Mouse (Mus musculus) kidney, postnatal 36 days (tissue): Measurements from ENCODE around the gene Kctd2.

Experiments
- DNase-seq, 2 experiments: peaks; one replicate each; pipeline ENCODE4 v3.0.0; 2021 to 2022; ENCODE audit warnings: mixed read lengths in 2 of 2

Gene Kctd2

GRCm38 (mm10) chr11:115400630-115401391 is 19.1 kb upstream of the Kctd2 start:
- peak in 1 of 2 experiments; percentile 15 for DNase-seq

GRCm38 (mm10) chr11:115403338-115404124 is 16.4 kb upstream of the Kctd2 start, which contains the start of gene Mrpl58:
Mrpl58 (plus strand) TSS chr11:115403752.
- DNase-seq = peak; percentile 87 to 92

- no peak for DNase-seq
Measured at GRCm38 (mm10) chr11:115405723-115406122, 14.2 kb upstream of the Kctd2 start.

DNA sequence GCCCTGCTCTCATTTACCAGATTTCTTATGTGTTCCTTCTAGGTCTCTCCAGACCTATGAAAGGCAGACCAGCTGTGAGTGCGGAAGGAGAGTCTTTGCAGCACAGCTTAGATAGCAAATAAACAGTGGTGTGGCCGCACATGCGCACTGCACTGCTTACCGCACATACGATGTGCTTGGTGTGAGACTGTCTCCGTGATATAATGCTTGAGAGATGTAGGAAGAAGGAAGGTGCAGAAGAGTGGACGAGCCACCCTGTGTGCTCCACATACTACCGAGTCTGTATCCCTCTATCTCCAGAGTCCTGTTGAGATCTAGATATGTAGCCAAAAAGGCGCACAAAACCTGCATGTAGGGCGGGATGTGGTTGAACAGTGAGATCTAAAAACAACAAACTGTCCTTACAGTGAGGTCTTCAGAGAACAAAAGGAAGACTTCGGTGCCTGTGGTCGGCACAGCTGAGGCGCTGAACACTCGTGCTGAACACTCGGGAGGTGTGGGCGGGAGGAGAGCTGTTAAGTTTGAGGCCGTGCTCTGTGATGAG is 13.0 kb upstream of the Kctd2 start:
- DNase-seq = no peak

DNA sequence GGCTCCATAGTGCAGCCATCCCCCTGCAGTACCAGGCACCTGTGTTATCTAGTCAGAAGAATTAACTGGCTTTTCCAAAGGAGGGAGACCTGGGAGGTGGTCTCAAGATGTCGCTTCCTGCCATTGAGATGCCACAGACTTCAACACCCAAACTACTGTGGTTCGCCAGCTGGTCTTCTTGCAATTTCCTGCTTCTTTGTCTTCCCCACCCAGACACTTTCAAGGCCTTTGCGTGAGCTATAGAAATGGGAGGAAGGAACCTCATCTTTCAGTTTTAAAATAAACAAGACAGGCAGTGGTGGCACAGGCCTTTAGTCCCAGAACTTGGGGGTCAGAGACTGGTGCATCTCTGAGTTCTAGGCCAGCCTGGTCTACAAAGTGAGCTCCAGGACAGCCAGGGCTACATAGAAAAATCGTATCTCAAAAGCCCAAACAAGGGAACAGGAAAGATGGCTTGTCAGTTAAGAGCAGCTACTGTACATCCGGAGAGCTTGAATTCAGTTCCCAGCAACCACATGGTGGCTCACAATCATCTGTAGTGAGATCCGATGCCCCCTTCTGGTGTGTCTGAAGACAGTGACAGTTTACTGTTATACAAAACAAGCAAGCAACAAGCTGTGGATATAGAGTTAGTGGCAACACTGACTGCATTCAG is 11.5 kb upstream of the Kctd2 start:
- no peak for DNase-seq

DNA sequence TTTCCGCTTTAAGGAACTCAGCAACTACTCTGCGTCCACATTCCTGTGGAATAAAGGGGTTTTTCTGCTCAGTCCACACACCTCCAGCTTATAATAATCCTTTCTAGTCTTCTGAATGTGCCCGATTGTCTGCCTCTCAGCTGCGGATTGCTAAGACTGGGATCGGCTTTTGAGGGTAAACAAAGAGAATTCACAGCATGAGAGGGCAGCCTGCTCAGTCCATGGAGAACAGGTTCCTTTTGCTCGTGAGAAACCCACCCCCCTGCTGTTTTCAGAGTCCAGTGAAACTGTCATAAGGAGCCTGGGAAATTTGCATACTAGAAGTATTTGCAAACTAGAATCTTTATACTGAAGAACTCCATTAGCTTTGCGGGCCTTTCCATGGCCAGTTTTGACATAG is 10.4 kb upstream of the Kctd2 start:
- no peak for DNase-seq

GRCm38 (mm10) chr11:115420336-115421190 is 635 bp downstream of the Kctd2 start:
- peak; percentile 67 to 83 for DNase-seq

DNA sequence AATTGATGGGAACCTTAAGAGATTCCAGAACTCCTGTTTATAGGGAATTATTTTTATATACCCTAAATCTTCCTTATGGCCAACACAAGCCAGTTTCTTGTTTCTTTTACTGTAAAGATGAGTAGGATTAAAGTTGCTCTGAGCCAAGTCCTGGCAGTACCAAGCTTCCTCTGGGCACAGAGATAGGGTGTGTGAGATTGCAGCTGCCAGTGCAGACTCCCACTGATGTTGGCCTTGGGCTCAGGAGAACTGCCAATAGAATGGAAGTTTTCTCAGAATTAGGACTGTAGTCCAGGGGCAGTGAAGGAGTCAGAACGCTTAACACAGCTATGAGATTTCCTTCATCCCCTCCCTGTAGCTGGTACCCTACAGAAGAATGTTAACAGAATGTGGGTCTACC is 1.4 kb downstream of the Kctd2 start:
- no peak for DNase-seq

- DNase-seq = no peak
Measured at GRCm38 (mm10) chr11:115421972-115422371, 2.0 kb downstream of the Kctd2 start.

- no peak for DNase-seq
Measured at GRCm38 (mm10) chr11:115423091-115423490, 3.2 kb downstream of the Kctd2 start.

GRCm38 (mm10) chr11:115424666-115425065 is 4.7 kb downstream of the Kctd2 start:
- no peak for DNase-seq

GRCm38 (mm10) chr11:115425671-115426070 is 5.7 kb downstream of the Kctd2 start:
- DNase-seq = no peak

DNA sequence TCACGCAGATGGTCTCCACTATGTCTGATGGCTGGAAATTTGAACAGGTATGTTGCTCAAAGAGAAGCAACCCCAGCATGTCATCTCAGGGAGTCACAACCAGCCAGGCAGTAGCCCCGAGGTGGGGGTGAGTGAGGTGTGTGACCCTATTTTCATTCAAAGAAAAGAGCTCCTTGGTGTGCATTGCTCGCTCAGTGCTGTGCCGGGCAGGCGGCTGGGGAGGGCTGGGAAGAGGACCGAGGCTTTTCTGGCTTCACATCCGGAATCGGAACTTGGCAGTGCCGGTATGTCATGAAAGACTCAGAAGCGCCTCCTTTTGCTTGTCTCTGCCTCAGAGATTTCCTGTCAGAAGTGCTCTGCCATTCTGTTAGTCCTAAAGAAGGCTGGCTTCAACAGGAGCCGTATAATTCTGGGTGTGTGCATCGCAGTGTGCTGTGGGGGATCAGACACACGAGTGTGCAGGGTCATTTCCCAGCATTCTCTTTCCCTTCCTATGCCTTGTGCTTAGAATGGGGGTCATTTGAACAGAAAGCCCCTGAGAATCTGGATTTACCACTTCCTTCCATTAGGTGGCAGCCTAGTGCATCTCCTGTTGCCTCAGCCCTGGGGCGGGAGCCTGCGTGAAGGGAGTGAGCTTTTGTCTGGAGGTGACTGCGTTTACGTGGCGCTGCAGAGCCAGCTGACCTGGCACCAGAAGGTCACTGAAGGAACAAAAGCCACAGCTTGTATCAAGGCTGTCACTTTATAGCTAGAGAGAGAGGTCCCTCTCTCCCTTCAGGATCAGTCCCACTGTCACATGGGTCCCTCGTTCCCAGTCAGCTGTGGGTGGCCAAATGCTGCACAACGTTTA is 7.8 kb downstream of the Kctd2 start:
- peak; percentile 81 to 83 for DNase-seq

DNA sequence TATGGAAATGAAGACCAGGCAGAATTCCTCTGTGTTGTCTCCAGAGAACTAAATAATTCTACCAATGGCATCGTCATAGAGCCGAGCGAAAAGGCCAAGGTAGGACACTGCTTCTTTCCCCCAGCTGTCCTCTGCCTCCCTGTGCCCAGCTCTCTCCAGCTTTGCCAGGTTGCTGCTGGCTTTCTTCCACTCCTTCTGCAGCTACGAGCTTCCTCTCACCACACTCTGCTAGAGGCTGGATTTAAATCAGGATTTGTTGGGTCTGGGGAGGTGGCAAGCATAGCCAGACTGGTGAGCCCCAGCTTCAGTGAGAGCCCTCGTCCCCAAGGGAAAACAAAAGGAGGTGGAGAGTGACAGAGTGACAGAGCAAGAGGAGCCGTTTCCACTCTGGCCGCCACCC is 9.4 kb downstream of the Kctd2 start:
- DNase-seq = no peak

DNA sequence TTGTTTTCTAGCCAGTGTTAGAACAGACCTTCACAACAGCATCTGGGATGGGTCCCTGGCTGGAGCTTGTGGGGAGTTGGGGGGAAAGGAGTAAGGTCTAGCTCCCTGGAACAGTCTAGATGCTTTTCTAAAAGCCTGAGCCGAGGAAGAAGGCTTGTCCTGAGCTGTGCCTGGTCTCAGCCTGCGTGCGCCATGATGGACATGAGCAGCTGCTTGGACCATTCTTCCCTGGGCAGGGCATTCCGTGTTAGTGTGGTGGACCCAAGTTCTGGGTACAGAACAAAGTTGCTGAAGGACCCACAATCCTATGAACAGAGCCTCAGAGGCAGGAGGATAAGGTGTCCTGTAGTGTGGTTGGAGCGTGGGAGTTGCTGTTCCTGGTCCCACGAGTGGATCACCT is 10.6 kb downstream of the Kctd2 start:
- no peak for DNase-seq

DNA sequence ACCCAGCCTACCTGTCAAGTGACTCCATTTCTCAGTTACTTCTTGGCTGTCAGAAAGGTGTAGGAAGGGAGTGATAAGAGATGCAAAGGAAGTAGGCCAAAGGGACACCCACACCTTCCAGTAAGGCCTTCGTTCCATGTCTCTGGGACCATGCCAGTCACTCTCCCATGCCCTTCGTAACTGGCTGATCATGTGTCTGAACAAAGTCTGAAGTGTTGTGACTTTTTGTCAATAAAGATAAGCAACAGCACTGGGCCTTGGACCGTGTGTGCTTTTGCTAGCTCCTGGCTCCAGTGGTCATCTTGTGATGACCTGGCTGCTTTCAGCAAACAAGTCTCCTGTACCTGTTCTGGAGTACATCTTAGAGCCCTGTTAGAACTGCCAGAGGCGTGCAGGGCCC is 12.9 kb downstream of the Kctd2 start:
- DNase-seq = no peak

DNA sequence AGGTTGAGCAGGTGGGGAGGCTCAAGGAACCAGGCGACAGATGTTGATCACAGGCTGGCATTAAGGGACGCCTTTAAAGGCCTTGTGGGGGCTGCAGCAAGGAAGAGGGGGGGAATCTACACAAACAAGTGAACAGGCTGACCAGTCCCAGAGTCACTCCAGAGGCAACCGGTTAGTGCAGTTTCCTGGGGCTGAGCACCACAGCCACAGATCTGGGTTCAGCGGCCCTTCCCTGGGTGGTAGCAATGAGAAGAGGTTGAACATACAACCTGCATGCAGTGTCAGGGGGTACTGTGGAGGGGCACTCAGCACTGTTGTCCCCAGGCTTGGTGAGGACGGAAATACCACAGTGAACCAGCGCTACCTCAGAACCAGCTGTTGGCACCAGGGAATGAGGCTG is 13.4 kb downstream of the Kctd2 start:
- no peak for DNase-seq

DNA sequence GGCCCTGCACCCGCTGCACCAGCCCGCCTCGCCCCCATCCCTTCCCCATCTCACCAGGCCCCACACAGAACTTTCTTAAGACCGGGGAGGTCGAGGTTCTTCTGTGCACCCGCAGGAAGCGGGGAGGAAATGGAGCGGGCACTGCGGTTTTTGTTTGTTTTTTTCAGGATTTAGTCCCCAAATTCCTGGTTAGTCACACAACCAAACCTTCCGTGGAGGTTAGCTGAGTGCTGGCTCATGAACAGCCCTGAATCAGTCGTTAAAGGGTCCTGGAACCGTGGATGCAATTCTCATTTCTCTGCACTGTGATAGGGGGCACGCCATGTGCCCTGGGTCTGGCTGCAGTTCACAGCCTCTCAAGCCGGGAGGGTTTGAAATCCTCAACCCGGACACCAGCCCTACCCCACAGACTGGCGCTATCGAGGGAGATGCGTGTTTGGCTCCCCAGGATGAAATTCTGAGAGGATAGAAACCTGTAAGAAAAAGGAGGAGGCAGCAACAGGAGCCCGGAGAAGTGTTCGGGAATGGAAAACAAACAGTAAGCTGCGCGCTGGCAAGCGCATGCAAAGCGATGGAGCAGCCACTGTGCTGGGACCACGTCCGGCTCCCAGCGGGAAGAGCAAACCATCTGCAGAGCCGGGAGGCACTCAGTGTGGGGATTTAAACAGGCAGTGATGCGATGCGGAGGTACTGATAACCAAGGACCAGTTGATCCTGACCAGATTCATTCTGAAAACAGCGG is 15.8 kb downstream of the Kctd2 start:
- DNase-seq = peak in 1 of 2 experiments; percentile 36

GRCm38 (mm10) chr11:115437571-115438122 is 17.7 kb downstream of the Kctd2 start:
- no peak for DNase-seq

DNA sequence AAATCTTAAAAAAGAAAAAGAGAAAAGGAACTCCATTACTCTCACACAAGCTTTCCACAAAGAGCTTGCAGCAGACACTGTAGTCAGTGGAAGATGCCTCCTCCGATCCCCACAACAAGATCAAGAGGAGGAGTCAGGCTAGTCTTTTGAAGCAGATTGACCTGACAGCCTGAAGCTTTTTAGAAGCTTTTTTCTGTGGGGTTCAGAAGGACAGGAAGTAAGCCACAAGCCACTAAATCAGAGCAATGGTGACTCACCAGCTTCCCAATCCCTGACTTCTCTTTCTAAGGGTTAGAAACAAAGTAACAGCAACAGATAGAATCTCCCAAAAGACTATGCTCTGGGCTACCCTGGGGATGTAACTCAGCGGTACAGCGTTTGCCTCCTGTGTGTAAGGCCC is 19.4 kb downstream of the Kctd2 start:
- DNase-seq = no peak
